In genomic region chr15:89592548-89592947, GRCm38 (mm10) we compare ENCODE assay signal across 8 mouse cellular contexts. TPM values are rescaled to one million over a fixed set of nuclear protein-coding genes. Genes with fewer than 3 reads are reported as not detected.
A peak's percentile ranks its signal among the peaks of the same experiment; 100 is the strongest.
DNase-seq lines count a peak whose midpoint lies in the region; ATAC-seq lines count a peak whose summit lies in the region.

No protein-coding gene starts in this region.

- H3K9ac ChIP-seq in heart, embryonic 15.5 days = no peak overlapping the region
- no peak overlapping the region for H3K9ac ChIP-seq in embryonic facial prominence, embryonic 12.5 days
- no peak overlapping the region for H3K9ac ChIP-seq in hindbrain, embryonic 16.5 days (ENCODE audit: low read depth, low read length)
- peak overlapping the region; percentile 79; the same call in 1 of the 2 replicates for H3K9ac ChIP-seq in midbrain, embryonic 16.5 days (ENCODE audit: low read depth, low read length)

- no peaks in the 10 kb centered on the region for H3K9me3 ChIP-seq in heart, embryonic 15.5 days (replicated peaks)
- no peaks in the 10 kb centered on the region for H3K9me3 ChIP-seq in embryonic facial prominence, embryonic 12.5 days
- no peaks in the 10 kb centered on the region for H3K9me3 ChIP-seq in hindbrain, embryonic 16.5 days (ENCODE audit: control insufficient read depth, low read length)
- H3K9me3 ChIP-seq in midbrain, embryonic 16.5 days (replicated peaks; ENCODE audit: control insufficient read depth, low read length, poor library complexity, severe bottlenecking) = no peaks in the 10 kb centered on the region

- 34% methylated on average over 4 of the region's 4 CpGs for WGBS in heart, embryonic 15.5 days
- WGBS in embryonic facial prominence, embryonic 12.5 days = 43% methylated on average over 4 of the region's 4 CpGs
- 50% methylated on average over 4 of the region's 4 CpGs for WGBS in hindbrain, embryonic 16.5 days
- WGBS in midbrain, embryonic 16.5 days = 37% methylated on average over 4 of the region's 4 CpGs

- H3K27ac ChIP-seq in heart, embryonic 15.5 days = no peak overlapping the region
- H3K27ac ChIP-seq in embryonic facial prominence, embryonic 12.5 days = no peak overlapping the region
- H3K27ac ChIP-seq in hindbrain, embryonic 16.5 days (ENCODE audit: low read depth, low read length) = no peak overlapping the region
- H3K27ac ChIP-seq in midbrain, embryonic 16.5 days (ENCODE audit: low read length) = peak overlapping the region; percentile 87; the same call in 1 of the 2 replicates

- no peaks in the 10 kb centered on the region for H3K36me3 ChIP-seq in heart, embryonic 15.5 days
- H3K36me3 ChIP-seq in embryonic facial prominence, embryonic 12.5 days = 0 out of 2 replicates have a peak, but pooled peaks cover 4% of the 10 kb centered on the region
- H3K36me3 ChIP-seq in hindbrain, embryonic 16.5 days (ENCODE audit: control insufficient read depth, insufficient read depth, low read length) = no peaks in the 10 kb centered on the region
- peaks cover 3% of the 10 kb centered on the region; the same call in 1 of the 2 replicates for H3K36me3 ChIP-seq in midbrain, embryonic 16.5 days (ENCODE audit: control insufficient read depth, insufficient read depth, low read length)

- no peaks in the 10 kb centered on the region for H3K27me3 ChIP-seq in heart, embryonic 15.5 days
- H3K27me3 ChIP-seq in embryonic facial prominence, embryonic 12.5 days = no peaks in the 10 kb centered on the region
- no peaks in the 10 kb centered on the region for H3K27me3 ChIP-seq in hindbrain, embryonic 16.5 days (replicated peaks; ENCODE audit: control insufficient read depth, insufficient read depth, low read length)
- no peaks in the 10 kb centered on the region for H3K27me3 ChIP-seq in midbrain, embryonic 16.5 days (ENCODE audit: control insufficient read depth, insufficient read depth, low read depth, low read length)

- peak overlapping the region; percentile 92; the same call in 1 of the 2 replicates for H3K4me3 ChIP-seq in heart, embryonic 15.5 days
- H3K4me3 ChIP-seq in embryonic facial prominence, embryonic 12.5 days = peak overlapping the region; percentile 77; the same call in 1 of the 2 replicates
- peak overlapping the region; percentile 58 for H3K4me3 ChIP-seq in hindbrain, embryonic 16.5 days (ENCODE audit: low read length)
- H3K4me3 ChIP-seq in midbrain, embryonic 16.5 days (ENCODE audit: low read depth, low read length) = peak overlapping the region; percentile 70

- H3K4me1 ChIP-seq in heart, embryonic 15.5 days (replicated peaks) = peaks cover 13% of the 10 kb centered on the region
- H3K4me1 ChIP-seq in embryonic facial prominence, embryonic 12.5 days = peaks cover 7% of the 10 kb centered on the region; the same call in 1 of the 2 replicates
- peaks cover 14% of the 10 kb centered on the region for H3K4me1 ChIP-seq in hindbrain, embryonic 16.5 days (ENCODE audit: control insufficient read depth, insufficient read depth, low read depth, low read length)
- H3K4me1 ChIP-seq in midbrain, embryonic 16.5 days (ENCODE audit: control insufficient read depth, insufficient read depth, low read length) = peaks cover 19% of the 10 kb centered on the region

- no peak for ATAC-seq in heart, embryonic 15.5 days (replicated peaks; ENCODE audit: insufficient number of reproducible peaks, insufficient read depth, low FRiP score, low read depth)
- ATAC-seq in embryonic facial prominence, embryonic 12.5 days (ENCODE audit: insufficient number of reproducible peaks, insufficient read depth, low FRiP score, low TSS enrichment) = 0 out of 2 replicates have a peak, but pooled peaks have one; percentile 30
- ATAC-seq in hindbrain, embryonic 16.5 days = peak; percentile 38
- ATAC-seq in midbrain, embryonic 16.5 days = peak; percentile 54

- peak overlapping the region; percentile 90 for H3K4me2 ChIP-seq in heart, embryonic 15.5 days
- peak overlapping the region; percentile 75 for H3K4me2 ChIP-seq in embryonic facial prominence, embryonic 12.5 days (replicated peaks)
- H3K4me2 ChIP-seq in hindbrain, embryonic 16.5 days (ENCODE audit: low read length) = peak overlapping the region; percentile 76
- peak overlapping the region; percentile 94 for H3K4me2 ChIP-seq in midbrain, embryonic 16.5 days (ENCODE audit: low read length)

- DNase-seq in heart, adult 8-10 months (ENCODE audit: low spot score) = no peak
- DNase-seq in gastrocnemius, postnatal 10 days = no peak
- DNase-seq in frontal cortex, postnatal 36 days (ENCODE audit: low spot score in 2 of 2) = no peak
- no peak for DNase-seq in frontal cortex, postnatal 10 days (ENCODE audit: low spot score in 2 of 2)

RNA-seq across cellular contexts. Expression of gene Rabl2, which starts 0.8 kb away (rescaled TPM):
- polyA plus RNA-seq in heart, embryonic 15.5 days (2015; fragmentation: Nextera tagmentation; extraction: Ambion mirVana) = 18.1 and 22.3 TPM in 2 replicates
- 1 to 10 TPM; 4.4 to 6.6 (median 5.4) TPM for total RNA-seq in heart, adult 8-10 months (2022)
- 51.4 and 52.0 TPM in 2 replicates for polyA plus RNA-seq in embryonic facial prominence, embryonic 12.5 days (2016; fragmentation: Nextera tagmentation; extraction: Ambion mirVana)
- polyA plus RNA-seq in hindbrain, embryonic 16.5 days (2015; fragmentation: Nextera tagmentation; extraction: Ambion mirVana) = 81.8 and 91.8 TPM in 2 replicates
- polyA plus RNA-seq in midbrain, embryonic 16.5 days (2015; fragmentation: Nextera tagmentation; extraction: Ambion mirVana) = 82.1 and 95.5 TPM in 2 replicates
- total RNA-seq in gastrocnemius, postnatal 10 days (2021) = 1 to 10 TPM; 3.8 to 6.2 TPM

RNA-seq across cellular contexts. Expression of gene Acr, which starts 24.4 kb away (rescaled TPM):
- 0.08 and 0.22 TPM in 2 replicates for polyA plus RNA-seq in heart, embryonic 15.5 days (2015; fragmentation: Nextera tagmentation; extraction: Ambion mirVana)
- total RNA-seq in heart, adult 8-10 months (2022) = under 1 TPM in 3 of 4 experiments, not detected in 1; 0.19 to 0.41 (median 0.28) TPM
- 0.23 and 0.41 TPM in 2 replicates for polyA plus RNA-seq in embryonic facial prominence, embryonic 12.5 days (2016; fragmentation: Nextera tagmentation; extraction: Ambion mirVana)
- polyA plus RNA-seq in hindbrain, embryonic 16.5 days (2015; fragmentation: Nextera tagmentation; extraction: Ambion mirVana) = 0.75 and 0.93 TPM in 2 replicates
- polyA plus RNA-seq in midbrain, embryonic 16.5 days (2015; fragmentation: Nextera tagmentation; extraction: Ambion mirVana) = 1.6 and 1.8 TPM in 2 replicates
- total RNA-seq in gastrocnemius, postnatal 10 days (2021) = under 1 TPM; 0.54 TPM
